Mouse (Mus musculus): Measurements from ENCODE around the gene Scai.
A peak's percentile ranks its signal among the peaks of the same experiment; 100 is the strongest.
"Not testable (repeated sequence)": the region's sequence is repeated elsewhere in the genome, so short reads cannot be mapped to it uniquely, and the experiment has no call there.

Scai gene

DNA sequence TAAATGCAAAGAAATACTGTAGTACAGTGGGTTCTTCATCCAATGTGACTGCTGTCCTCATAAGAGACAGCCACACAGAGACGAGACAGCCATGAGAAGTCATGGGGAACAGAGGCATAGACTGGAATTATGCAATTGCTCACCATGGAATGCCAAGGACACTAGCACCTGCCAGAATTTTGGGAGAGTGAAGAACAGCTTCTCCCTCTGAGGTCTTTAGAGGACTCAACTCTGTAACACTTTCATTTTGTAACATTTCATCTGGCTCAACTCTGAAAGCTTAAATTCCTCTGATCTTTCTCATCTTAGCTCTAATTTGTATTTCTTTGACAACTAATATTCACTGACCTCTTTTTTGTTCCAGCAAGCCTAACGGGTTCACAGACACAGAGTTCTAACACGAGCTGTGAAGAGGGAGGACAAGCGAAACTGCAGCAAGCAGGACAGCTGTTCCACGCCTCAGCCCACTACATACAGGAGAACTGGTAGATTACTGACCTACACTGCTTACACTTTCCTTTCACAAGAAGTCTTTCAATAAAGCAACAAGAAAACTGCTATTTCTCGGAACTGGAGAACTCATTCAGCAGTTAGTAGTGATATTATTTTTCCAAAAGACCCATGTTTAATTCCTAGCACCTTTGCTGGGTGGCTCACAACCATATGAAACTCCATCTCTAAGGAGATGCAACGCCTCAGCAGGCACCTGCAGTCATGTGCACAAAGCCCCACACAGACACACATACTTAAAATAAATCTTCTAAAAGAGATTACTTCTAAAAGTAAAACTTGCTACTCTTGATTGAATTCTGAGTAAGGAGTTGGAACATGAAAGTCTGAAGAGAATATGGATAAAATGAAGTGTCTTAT is 49.7 kb downstream of the Scai start:
- no peak for DNase-seq (ENCODE audit: low read depth in 1 of 2, low spot score in 2 of 2)

DNA sequence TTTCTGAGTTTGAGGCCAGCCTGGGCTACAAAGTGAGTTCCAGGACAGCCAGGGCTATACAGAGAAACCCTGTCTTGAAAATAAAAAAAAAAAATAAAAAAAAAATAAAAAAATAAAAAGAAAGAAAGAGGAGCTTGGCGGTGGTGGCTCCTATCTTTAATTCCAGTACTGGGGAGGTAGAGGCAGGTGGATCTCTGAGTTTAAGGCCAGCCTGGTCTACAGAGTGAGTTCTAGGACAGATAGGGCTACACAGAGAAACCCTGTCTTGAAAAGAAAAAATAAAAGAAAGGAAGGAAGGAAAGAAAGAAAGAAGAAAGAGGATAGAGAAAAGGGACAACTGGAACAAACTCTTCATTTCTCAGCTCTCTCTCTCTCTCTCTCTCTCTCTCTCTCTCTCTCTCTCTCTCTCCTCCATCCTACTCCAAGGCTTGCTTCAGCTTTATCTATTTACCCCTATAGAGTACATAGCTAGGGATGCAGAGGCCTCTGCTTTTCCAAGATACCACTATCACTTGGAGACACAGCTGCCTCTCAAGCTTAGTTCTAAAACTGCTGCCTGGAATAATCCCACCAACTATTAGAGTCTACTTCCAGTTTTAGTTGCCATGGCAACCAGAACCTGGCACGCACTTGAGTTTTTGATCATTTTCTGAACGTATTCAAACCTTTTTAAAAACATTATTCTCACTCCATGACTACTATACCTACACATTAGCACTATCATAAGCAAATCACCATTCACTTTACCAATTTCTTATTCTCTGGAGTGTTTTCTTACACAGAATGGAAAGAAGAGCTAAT is 60.8 kb downstream of the Scai start:
- no peak for DNase-seq (ENCODE audit: low read depth in 1 of 2, low spot score in 2 of 2)

DNA sequence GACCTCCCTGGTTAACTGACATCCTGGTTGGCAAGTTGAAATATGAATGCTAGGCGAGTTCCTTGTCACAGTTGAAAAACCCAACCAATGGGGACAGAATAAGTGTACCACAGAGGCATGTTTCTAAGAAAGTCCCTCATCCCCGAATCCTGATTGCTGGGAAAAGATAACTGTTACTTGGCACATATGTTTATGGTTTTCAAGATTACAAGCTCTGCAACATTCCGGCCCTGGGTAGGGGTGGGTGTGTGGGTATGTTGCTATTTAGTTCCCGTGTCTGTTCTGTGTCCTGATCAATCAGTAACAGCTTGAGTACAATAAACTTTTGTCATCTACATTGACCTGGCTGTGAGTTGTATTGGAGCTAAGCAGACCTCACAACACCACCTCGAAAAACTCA is 66.4 kb downstream of the Scai start:
- DNase-seq (ENCODE audit: low read depth in 1 of 2, low spot score in 2 of 2): no peak

DNA sequence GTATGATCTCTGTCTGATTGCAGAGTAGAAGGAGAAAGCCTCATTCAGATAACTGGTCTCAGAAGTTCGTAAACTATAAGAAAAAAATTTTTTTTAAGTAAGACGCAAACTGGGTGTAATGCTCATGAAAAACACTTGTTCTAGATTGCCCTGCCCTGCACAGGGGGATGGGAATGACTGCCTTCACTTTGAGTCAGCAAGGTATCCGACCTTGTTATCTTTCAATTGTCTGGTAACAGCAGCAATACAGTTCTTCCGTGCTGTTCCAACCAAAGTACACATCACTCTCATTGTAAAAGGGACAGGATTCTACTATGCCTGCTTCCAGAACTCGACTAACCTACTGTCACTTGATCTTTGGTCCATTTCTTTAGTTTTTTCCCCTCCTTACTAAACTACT is 69.4 kb downstream of the Scai start:
- no peak for DNase-seq (ENCODE audit: low read depth in 1 of 2, low spot score in 2 of 2)

DNA sequence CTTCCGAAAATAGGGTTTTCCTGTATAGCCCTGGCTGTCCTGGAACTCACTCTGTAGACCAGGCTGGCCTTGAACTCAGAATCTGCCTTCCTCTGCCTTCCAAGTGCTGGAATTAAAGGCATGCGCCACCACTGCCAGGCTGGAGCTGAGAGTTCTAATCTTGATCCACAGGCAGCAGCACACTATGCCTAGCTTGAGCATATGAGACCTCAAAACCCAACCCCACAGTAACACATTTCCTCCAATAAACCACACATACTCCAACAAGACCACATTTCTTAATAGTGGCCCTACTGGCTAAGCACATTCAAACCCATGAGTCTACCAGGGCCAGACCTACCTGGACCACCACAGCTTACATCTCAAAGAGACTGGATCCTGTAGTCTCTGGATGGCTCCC is 74.0 kb downstream of the Scai start:
- DNase-seq (ENCODE audit: low read depth in 1 of 2, low spot score in 2 of 2): no peak

DNA sequence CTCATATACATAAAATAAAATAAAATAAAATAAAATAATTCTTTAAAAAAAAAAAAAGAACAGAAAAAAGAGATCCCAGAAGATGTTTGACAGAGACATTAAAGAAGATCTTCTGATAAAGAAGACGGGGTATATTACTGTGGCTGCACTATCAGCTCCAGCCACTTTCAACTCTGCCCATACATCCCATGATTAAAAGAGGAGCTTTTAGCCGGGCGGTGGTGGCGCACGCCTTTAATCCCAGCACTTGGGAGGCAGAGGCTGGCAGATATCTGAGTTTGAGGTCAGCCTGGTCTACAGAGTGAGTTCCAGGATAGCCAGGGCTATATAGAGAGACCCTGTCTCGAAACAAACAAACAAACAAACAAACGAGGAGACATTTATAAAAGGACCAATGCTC is 76.4 kb downstream of the Scai start:
- DNase-seq (ENCODE audit: low read depth in 1 of 2, low spot score in 2 of 2): no peak

DNA sequence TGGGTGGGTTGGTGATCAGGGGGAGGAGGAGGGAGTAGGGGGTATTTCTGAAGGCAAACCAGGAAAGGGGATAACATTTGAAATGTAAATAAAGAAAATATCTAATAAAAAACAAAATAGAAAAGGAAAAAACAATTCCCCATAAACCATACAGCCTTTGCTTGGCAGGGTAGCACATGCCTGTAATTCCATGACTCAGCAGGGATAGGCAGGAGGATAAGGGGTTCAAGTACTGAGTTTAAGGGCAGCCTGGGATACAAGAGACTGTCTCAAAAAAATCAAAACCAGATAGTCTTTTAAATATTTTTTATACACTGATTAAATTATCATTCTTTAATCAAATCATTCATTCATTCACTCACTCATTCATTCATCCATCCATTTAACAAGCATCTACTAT is 80.0 kb downstream of the Scai start:
- DNase-seq (ENCODE audit: low read depth in 1 of 2, low spot score in 2 of 2): no peak

DNA sequence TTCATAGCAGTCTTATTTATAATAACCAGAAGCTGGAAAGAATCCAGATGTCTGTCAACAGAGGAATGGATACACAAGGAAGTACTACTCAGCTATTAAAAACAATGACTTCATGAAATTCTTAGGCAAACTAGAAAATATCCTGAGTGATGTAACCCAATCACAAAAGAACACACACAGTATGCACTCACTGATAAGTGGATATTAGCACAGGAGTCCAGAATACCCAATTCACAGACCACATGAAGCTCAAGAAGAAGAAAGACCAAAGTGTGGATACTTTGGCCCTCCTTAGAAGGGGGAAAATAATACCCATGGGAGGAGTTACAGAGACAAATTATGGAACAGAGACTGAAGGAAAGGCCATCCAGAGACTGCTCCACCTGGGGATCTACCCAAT is 80.8 kb downstream of the Scai start:
- DNase-seq (ENCODE audit: low read depth in 1 of 2, low spot score in 2 of 2): not testable (repeated sequence)

DNA sequence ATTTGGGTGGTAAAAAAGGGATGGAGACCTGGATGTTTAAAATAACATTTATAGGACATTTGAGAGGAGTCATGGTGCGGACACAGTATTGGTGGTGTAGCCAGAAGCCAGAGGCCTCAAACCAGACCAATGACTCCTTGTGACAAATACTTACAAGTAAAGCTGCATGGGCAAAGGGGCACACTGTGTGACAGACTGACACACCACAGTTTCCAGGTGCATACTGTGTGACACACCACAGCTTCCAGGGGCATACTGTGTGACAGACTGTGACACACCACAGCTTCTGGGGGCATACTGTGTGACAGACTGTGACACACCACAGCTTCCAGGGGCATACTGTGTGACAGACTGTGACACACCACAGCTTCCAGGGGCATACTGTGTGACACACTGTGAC is 90.6 kb downstream of the Scai start:
- DNase-seq (ENCODE audit: low read depth in 1 of 2, low spot score in 2 of 2): not testable (repeated sequence)

DNA sequence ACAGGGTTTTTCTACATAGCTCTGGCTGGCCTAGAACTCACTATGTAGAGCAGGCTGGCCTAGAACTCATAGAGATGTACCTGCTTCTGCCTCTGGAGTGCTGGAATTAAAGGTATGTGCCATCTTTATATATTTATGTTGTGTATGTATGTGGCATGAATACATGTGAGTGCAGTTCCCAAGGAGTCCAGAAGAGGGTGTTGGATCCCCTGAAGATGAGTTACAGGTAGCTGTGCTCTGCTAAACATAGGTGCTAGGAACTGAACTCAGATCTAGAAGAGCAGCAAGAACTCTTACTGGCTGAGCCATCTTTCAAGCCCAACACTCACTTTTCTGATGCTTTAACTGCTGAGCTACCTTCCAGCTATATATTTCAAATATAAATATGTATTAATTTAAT is 92.5 kb downstream of the Scai start:
- no peak for DNase-seq (ENCODE audit: low read depth in 1 of 2, low spot score in 2 of 2)

DNA sequence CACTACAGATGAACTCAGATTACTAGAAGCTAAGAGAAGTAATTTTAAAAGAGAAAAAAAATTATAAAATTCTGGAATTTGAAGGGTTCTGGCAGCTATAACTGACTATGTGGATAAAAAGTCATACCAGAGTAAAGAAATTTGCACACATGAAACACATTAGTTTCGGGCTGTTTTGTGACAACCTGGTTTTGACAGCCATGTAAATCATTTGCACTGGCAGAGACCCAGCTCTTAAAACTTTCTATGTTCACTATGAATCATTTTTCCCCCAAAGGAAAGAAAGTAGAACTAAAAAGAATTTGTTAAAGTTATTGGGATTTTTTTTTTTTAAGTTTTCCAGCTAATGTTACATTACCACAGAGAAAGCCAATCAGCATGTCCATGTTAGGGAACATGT is 98.6 kb downstream of the Scai start:
- DNase-seq (ENCODE audit: low read depth in 1 of 2, low spot score in 2 of 2): no peak

DNA sequence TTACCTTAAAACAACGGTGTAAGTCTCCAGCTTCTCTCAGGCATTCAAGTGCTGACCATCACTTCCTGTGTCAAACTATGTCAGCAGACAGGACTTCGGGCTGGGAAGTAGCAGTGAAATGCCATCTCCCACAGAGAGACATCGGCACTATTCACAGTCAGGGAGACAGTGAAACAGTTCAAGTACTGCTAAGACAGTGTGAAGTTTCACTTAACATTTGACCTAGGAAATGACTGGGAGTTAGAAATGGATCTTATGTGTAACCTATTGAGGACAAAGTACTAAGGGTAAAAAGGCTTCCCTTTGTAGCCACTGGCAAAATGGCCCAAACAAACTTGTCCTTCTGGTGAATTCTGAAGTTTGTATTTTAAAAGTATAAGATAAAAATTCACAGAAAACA is 107.8 kb downstream of the Scai start:
- no peak for DNase-seq (ENCODE audit: low read depth in 1 of 2, low spot score in 2 of 2)

DNA sequence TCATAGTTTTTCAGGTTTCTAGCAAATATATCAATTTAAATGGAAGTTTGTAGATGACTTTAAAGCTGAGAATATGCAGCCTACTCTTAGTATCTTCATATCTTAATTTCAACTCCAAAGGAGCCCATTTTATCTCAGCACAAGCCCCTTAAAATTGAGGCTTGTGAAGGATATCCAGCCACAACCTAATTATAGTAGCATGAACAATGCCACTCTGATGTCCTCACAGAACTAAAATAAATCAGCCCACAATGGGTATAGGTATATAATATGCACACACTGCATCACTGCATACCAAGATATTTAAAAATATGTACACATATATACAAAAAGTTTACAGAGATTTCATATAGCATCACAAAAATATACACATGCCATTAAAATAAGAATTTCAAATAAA is 119.9 kb downstream of the Scai start:
- no peak for DNase-seq (ENCODE audit: low read depth in 1 of 2, low spot score in 2 of 2)

DNA sequence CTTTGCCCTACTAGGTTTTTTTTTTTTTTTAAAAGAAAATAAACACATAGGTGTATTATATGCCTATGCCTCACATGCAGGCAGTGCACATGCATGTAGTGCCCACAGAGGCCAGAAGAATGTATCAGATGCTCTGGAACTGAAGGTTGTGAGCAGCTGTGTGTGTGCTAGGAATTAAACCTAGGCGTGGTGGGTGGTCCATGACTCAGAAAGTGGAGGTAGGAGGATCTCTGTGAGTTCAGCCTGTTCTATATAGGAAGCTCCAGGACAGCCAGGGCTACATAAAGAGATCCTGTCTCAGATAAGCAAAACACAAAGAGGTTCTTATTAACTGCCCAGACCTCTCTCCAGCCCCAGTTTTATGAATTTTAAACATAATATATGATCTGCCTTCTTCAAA is 121.4 kb downstream of the Scai start:
- DNase-seq (ENCODE audit: low read depth in 1 of 2, low spot score in 2 of 2): no peak

DNA sequence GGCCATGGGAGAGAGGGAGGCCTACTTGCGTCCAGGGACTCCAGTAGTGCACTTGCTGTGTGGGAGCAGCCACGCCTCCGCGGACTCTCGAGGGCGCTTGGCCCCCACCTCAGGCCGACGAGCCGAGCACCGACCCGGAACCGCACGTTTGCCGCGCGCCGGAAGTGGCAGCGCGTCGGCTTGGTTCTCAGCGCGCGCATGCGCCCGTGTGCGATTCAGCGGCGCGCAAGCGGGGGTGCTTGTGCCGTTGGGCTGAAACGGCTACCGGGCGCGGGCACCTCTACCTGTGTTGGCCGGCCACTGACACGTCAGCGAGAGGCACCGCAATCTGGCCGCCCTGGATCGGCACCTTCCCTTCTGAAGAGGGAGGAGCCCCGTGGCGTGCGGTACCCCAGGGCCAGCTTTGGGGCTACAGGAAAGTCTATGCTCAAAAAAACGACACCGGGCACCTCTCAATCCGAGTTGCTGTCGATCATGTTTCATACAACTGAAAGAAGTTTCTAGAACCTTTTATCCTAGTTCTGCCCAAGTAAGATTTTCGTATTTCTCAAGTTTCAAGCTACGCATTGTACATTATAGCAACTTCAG is 125.0 kb downstream of the Scai start, which contains the start of gene Golga1:
Gene Golga1, minus strand, starts transcription at position 142 of the 588 bp plus-strand sequence.
- DNase-seq (ENCODE audit: low read depth in 1 of 2, low spot score in 2 of 2): peak; percentile 61 to 71

DNA sequence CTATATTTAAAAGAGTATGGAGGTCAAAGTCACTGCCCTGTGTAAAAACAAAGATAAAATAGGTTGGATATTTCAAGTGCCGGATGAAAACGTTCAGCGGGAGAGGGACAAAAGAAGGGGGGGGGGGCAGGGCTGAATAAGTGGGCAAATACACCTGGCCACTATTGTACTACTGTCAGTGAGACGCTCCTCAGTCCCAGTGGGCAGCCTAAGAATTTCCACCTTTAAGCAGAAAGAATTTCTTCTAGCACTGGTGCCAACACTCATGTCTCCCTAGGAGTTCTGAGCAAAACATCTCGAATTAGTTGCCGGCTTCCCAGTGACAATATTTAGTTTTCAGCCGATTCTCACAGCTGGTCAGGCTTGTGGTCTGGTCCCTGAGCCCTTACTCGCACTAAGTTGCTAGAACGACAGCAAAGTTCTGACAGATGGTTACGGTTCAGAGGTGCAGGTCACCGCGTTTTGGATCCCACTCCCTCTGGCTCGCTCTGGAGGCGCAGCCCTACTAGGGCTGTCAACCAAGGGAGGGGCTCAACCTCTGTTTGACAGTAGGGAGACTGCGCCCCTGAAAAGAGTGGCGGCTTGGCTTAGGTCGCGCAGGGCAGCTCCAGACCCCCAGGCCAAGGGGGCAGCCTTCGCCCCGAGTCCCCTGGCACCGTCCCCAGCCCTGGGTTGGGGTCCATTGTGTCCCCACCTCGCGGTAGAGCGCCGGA is 125.7 kb downstream of the Scai start:
- DNase-seq (ENCODE audit: low read depth in 1 of 2, low spot score in 2 of 2): no peak

DNA sequence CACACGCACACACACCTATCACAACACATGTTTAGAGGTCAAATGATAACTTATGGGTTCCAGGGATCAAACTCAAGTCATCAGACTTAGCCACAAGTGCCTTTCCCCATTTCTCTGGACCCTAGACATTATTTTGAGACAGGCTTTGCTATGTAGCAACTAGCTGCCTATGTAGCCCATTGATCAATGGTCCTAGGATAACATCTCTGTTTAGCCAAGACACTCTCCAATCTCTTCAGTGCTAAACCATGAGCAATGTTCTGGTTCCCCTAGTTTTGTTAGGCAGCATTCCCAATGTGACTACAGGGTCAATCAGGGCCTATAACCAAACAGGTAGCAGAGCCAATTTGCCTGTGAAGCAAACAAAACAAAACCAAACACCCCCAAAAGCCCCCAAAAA is 142.0 kb downstream of the Scai start:
- DNase-seq (ENCODE audit: low read depth in 1 of 2, low spot score in 2 of 2): no peak

DNA sequence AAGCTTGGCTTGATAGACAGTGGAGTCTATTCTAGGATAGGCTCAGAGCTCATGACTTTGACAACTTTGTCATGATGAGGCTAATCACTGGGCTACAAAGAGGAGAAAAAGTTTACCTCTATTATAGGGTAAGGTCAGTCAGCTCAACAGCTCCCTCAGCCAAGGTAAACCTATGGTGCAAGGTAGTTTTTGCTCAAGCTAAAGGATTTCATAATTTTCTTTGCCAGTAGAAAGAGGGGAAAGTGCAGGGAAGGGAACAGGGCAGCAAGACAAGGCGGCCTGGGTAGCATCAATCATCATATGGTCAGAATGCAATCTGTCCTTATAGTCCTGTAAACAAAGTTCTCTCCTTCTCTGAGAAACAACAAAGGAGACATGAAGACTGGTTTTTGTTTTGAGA is 150.3 kb downstream of the Scai start:
- DNase-seq (ENCODE audit: low read depth in 1 of 2, low spot score in 2 of 2): no peak

DNA sequence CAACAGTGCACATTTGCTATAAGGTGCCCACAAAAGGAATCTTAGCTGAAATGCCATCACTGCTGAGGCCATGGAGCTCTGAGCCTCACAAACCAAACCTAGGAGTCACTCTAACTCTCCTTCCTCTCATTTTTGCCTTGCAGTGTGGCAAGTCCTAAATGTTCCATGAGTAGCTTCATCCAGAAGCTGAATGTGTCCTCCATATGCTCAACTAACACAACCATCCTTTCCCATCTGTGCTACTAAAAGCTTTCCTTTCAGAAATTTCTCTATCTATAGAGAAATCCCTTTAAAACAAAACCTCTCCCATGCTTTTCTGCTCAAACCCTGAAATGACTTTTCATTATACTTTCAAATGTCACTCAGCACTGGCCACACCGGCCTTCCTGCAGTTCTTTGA is 158.9 kb downstream of the Scai start:
- no peak for DNase-seq (ENCODE audit: low read depth in 1 of 2, low spot score in 2 of 2)

DNA sequence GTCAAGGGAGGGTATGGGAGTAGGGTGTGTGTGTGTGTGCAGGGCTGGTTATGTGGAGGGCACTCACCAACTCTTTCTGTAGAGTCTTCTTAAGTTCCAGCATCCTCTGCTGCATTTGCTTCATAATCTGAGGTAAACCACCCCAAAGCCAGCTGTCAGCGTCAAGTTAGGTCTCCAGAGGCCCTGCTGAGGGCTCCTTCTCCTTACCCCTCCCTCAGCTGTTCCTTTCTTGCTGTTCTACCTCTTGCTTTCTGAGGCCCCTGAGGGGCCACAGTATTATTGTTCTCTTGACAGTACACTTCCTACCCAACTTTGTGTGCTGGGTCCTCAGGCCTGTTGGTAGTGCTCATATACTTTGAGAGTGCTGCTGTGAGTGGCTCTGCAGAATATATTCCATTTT is 170.5 kb downstream of the Scai start:
- no peak for DNase-seq (ENCODE audit: low read depth in 1 of 2, low spot score in 2 of 2)

DNA sequence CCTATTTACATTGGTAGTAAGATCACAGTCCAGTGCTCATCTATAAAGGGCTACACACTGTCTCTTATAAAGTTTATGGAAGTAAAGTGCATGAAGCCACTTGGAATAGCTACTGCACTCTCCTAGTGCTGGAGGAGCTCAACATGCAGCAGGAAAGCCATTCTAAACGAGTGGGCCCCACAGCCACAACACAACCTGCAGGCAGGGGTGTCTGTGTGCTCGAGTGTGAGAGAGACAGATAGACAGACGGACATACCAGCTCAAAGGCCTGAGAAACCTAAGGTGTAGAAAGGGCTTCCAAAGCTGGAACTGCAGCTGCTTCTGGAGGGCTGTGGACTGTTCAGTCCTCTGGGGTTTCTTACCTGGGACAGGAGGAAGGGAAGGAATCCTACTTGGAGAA is 174.0 kb downstream of the Scai start:
- DNase-seq (ENCODE audit: low read depth in 1 of 2, low spot score in 2 of 2): no peak
